Mouse (Mus musculus): ENCODE results near the gene Hspa2. TPM values are rescaled to one million over a fixed set of nuclear protein-coding genes. Genes with fewer than 3 reads are reported as not detected.

Hspa2 gene
- 6.2 and 7.6 TPM in 2 replicates for polyA plus RNA-seq (2015; fragmentation: Nextera tagmentation; extraction: Ambion mirVana)

DNA sequence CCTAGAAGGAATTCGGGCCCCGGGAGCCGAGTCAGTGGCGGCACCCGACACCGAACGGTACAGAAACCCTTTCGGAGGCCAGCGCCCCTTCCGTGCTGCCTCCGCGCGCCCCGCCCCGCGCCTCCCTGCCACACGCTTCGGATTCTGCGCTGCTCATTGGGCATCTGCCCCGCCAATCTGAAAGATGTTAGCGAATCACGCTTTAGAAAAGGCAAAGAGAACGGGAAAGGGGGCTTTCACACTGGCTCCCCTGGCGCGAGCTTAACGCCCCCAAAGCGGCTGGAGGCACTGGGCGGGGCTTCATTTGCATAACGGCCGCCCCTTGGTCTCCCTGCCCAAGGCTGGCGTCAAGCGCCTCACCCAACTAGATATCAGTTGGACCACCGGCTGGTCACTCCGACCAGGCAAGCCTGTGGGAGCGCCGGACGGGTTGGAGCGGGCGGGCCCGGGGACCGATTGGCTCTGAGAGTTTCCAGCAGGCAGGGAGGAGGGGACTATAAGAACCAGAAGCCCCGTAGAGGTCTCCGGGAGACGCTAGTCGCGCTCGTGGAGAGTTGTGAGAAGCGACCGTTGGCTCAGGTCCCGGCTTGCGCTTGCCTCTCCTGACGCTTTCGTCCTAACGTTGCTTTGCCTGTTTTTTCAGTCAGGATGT is at the start of gene Hspa2:
Gene Hspa2, plus strand, starts transcription at position 291 of the 652 bp plus-strand sequence.
- under 1% methylated on average over 53 of the region's 54 CpGs for WGBS
- Histone ChIP-seq H3K9ac (ENCODE audit: low read depth, low read length) (peak within 1 kb of the TSS; percentile 60), H3K36me3 (ENCODE audit: control insufficient read depth, insufficient read depth, low read length) (no peaks in the 10 kb centered on the region), H3K9me3 (replicated peaks; ENCODE audit: control insufficient read depth, low read length, poor library complexity, severe bottlenecking) (no peaks in the 10 kb centered on the region), H3K4me3 (ENCODE audit: low read depth, low read length) (peak within 1 kb of the TSS; percentile 50), H3K4me2 (ENCODE audit: low read length) (peak within 1 kb of the TSS; percentile 74), H3K27me3 (ENCODE audit: control insufficient read depth, insufficient read depth, low read depth, low read length) (peaks cover 27% of the 10 kb centered on the region), H3K27ac (ENCODE audit: low read length) (peak within 1 kb of the TSS; percentile 71), H3K4me1 (ENCODE audit: control insufficient read depth, insufficient read depth, low read length) (peaks cover 4% of the 10 kb centered on the region; the same call in 1 of the 2 replicates)
- peak; percentile 98 for ATAC-seq

DNA sequence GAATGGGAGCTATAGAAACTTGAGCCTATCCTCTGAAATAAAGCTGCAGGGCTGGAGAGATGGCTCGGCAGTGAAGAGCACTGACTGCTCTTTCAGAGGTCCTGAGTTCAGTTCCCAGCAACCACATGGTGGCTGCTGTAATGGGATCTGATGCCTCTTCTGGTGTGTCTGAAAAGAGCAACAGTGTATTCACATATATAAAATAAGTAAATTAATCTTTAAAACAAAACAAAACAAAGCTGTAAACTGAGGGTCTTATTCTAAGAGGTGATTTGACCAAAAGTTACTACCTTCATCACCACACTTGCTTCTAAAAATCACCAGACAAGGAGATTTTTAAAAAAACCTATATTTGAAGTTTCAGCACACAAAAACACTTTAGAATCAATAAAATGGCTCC is 43.1 kb upstream of the Hspa2 start:
- H3K9me3 ChIP-seq (replicated peaks; ENCODE audit: control insufficient read depth, low read length, poor library complexity, severe bottlenecking) = no peaks in the 10 kb centered on the region
- no peak overlapping the region for H3K27ac ChIP-seq (ENCODE audit: low read length)
- no peak for ATAC-seq
- no peak overlapping the region for H3K4me2 ChIP-seq (ENCODE audit: low read length)
- no peak overlapping the region for H3K4me3 ChIP-seq (ENCODE audit: low read depth, low read length)
- H3K9ac ChIP-seq (ENCODE audit: low read depth, low read length) = no peak overlapping the region
- H3K27me3 ChIP-seq (ENCODE audit: control insufficient read depth, insufficient read depth, low read depth, low read length) = no peaks in the 10 kb centered on the region
- 37% methylated on average over 1 of the region's 1 CpGs for WGBS
- peaks cover 2% of the 10 kb centered on the region; the same call in 1 of the 2 replicates for H3K4me1 ChIP-seq (ENCODE audit: control insufficient read depth, insufficient read depth, low read length)
- no peaks in the 10 kb centered on the region for H3K36me3 ChIP-seq (ENCODE audit: control insufficient read depth, insufficient read depth, low read length)

DNA sequence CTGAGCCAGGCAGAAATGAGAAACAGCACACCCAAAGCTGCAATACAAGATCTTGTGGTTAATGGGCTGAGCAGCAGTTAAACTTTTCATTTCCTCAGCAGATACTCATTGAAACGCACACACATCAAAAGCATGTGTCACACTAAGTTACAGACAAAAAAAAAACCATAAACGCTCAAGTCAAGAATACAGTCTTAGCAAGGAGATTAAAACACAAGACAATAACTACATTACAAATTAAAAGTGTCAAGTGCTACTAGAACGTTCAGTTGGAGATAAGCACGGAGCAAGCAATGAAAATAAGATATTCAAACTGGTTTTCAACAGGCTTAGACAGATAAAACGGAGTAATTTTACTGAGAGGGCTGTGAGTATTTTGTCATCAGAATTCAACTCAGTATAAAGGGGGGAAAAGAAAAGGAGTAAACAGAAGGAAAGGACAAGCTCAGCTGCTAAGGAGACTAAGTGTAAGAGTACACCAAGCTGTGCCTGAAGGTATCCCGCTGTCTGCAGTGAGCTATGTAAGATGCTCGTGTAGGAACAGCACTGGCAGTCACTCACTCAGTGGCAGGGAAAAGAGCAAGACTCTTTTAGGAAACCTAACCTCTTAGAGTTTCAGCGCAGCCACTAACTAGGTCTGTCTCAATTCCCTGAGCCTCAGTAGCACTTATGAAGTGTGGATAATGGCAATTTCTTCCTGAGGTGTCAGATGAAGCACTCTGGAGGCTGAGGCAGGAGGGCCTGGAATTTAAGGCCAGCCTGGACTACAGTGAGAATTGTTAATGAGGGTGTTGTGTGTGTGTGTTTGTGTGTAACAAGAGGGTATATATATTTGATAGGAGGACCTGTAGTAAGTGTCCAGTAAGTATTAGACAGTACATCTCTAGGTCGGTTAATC is 42.3 kb upstream of the Hspa2 start:
- Histone ChIP-seq H3K9ac (ENCODE audit: low read depth, low read length) (no peak overlapping the region), H3K27ac (ENCODE audit: low read length) (no peak overlapping the region), H3K36me3 (ENCODE audit: control insufficient read depth, insufficient read depth, low read length) (no peaks in the 10 kb centered on the region), H3K4me1 (ENCODE audit: control insufficient read depth, insufficient read depth, low read length) (peaks cover 2% of the 10 kb centered on the region; the same call in 1 of the 2 replicates), H3K4me3 (ENCODE audit: low read depth, low read length) (no peak overlapping the region), H3K4me2 (ENCODE audit: low read length) (no peak overlapping the region), H3K27me3 (ENCODE audit: control insufficient read depth, insufficient read depth, low read depth, low read length) (no peaks in the 10 kb centered on the region), H3K9me3 (replicated peaks; ENCODE audit: control insufficient read depth, low read length, poor library complexity, severe bottlenecking) (no peaks in the 10 kb centered on the region)
- 68% methylated on average over 9 of the region's 9 CpGs for WGBS
- ATAC-seq = no peak

DNA sequence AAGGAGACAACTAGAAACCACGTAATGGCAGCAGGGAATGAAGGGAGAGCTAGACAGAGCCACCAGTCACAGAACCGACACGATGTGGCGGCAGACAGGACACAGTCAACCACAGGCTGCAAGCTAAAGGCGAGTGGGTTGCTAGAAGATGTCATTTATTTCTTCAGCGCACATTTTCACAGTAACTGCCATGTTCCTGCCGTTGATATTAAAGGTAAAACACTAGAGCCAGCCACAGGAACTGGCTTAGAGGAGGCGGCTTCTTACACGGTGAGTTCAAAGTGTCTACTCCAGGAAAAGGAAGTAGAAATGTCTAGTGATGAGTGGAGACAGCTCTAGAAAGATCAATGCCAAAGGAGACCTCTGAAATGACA is 41.7 kb upstream of the Hspa2 start:
- Histone ChIP-seq H3K27me3 (ENCODE audit: control insufficient read depth, insufficient read depth, low read depth, low read length) (no peaks in the 10 kb centered on the region), H3K9me3 (replicated peaks; ENCODE audit: control insufficient read depth, low read length, poor library complexity, severe bottlenecking) (no peaks in the 10 kb centered on the region), H3K4me2 (ENCODE audit: low read length) (no peak overlapping the region), H3K9ac (ENCODE audit: low read depth, low read length) (no peak overlapping the region), H3K4me1 (ENCODE audit: control insufficient read depth, insufficient read depth, low read length) (peaks cover 7% of the 10 kb centered on the region), H3K27ac (ENCODE audit: low read length) (no peak overlapping the region), H3K36me3 (ENCODE audit: control insufficient read depth, insufficient read depth, low read length) (no peaks in the 10 kb centered on the region), H3K4me3 (ENCODE audit: low read depth, low read length) (no peak overlapping the region)
- 88% methylated on average over 9 of the region's 9 CpGs for WGBS
- ATAC-seq = no peak

DNA sequence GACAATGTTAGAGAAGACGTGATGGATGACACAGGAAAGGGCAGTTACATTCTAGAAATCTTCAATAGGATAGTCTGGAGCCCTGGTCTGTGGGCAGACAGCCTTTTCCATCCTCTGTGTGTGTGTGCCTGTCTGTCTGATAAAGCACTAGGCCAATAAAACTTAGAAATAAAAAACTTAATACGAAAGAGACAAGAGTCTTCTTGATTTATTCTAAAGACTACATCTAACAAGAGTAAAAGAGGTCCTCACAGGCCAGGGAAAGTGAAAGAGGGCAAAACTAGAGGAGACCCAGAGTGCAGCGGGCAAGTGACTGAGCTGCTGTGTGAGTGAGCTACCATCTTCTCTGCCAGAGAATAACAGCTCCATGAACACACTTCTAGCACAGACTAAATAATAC is 37.7 kb upstream of the Hspa2 start:
- no peaks in the 10 kb centered on the region for H3K36me3 ChIP-seq (ENCODE audit: control insufficient read depth, insufficient read depth, low read length)
- ATAC-seq = no peak
- peaks cover 19% of the 10 kb centered on the region for H3K4me1 ChIP-seq (ENCODE audit: control insufficient read depth, insufficient read depth, low read length)
- no peak overlapping the region for H3K4me3 ChIP-seq (ENCODE audit: low read depth, low read length)
- H3K9me3 ChIP-seq (replicated peaks; ENCODE audit: control insufficient read depth, low read length, poor library complexity, severe bottlenecking) = no peaks in the 10 kb centered on the region
- no peak overlapping the region for H3K27ac ChIP-seq (ENCODE audit: low read length)
- no peaks in the 10 kb centered on the region for H3K27me3 ChIP-seq (ENCODE audit: control insufficient read depth, insufficient read depth, low read depth, low read length)
- H3K4me2 ChIP-seq (ENCODE audit: low read length) = no peak overlapping the region
- H3K9ac ChIP-seq (ENCODE audit: low read depth, low read length) = no peak overlapping the region
- WGBS = 88% methylated on average over 3 of the region's 3 CpGs

DNA sequence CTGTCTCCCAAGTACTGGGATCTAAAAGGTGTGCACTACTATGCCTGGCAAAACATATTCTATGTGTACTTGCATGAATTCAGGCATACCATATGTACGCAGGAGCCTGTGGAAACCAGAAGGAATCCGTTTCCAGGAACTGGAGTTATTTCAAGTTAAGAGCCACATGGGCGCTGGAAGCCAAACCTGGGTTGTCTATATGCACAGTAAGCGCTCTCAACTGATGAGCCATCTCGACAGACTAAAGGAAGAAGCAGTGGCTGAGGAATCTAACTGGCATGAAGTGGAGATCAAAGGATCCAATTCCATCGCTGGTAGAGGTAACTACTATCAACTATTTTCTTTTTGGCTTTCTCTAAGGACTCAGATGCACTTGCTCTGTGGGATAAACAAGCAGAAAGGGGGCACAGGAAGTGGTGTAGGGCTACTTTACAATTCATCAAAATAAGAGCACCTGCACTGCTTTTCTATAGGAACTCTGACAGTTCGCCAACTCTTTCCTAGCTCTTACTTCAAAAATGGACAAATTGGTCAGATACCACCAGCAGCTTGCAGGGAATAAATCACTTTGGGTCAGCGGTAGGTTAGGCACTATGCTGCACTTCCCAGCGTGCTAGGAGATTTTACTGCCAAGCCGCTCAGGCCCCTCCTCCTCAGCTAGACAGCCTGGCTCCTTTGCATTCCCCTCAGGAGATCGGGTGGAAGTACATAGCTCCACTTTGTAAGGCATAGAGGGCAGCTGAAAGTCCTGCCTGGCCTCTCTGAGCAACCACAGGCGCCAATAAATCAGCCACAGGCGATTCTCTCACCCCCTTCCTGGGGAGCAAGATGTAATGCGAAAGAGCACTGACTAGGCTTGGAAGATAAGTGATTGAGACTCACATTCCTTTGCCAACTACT is 36.6 kb upstream of the Hspa2 start:
- Histone ChIP-seq H3K9ac (ENCODE audit: low read depth, low read length) (peak overlapping the region; percentile 96), H3K4me2 (ENCODE audit: low read length) (peak overlapping the region; percentile 72), H3K27ac (ENCODE audit: low read length) (peak overlapping the region; percentile 5; the same call in 1 of the 2 replicates), H3K27me3 (ENCODE audit: control insufficient read depth, insufficient read depth, low read depth, low read length) (no peaks in the 10 kb centered on the region), H3K4me3 (ENCODE audit: low read depth, low read length) (0 out of 2 replicates have a peak overlapping the region, but pooled peaks have one; percentile 88), H3K36me3 (ENCODE audit: control insufficient read depth, insufficient read depth, low read length) (no peaks in the 10 kb centered on the region), H3K4me1 (ENCODE audit: control insufficient read depth, insufficient read depth, low read length) (peaks cover 27% of the 10 kb centered on the region), H3K9me3 (replicated peaks; ENCODE audit: control insufficient read depth, low read length, poor library complexity, severe bottlenecking) (no peaks in the 10 kb centered on the region)
- 27% methylated on average over 14 of the region's 14 CpGs for WGBS
- no peak for ATAC-seq

DNA sequence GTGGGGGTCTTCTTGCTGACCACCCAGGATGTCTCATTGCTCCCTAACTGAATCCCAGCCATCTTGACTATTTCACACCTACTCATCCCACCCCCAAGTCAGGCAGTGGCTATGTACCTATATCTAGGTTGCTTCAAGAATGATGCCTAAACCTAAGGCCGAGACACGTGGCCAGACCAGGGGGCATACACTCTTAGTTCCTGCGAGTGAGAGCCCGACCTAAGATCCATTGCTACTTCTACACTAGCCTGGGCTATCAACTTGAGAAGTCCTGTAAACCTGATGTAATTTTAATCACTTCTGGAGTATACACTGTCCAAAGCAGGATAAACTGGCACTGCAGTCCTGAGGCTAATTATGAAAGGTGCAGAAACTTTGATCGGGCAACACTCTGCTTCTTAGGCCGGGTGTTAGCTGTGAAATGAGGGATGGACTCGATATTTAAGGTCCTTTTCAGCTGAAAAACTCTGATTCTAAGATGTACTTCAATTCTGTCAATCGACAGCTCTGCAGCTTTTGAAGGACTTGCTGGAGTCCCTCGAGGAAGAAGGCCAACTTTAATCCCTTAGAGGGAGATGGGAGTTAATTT is 35.7 kb upstream of the Hspa2 start:
- Histone ChIP-seq H3K9me3 (replicated peaks; ENCODE audit: control insufficient read depth, low read length, poor library complexity, severe bottlenecking) (no peaks in the 10 kb centered on the region), H3K4me2 (ENCODE audit: low read length) (peak overlapping the region; percentile 72), H3K9ac (ENCODE audit: low read depth, low read length) (peak overlapping the region; percentile 96), H3K27ac (ENCODE audit: low read length) (peak overlapping the region; percentile 95), H3K4me3 (ENCODE audit: low read depth, low read length) (peak overlapping the region; percentile 88), H3K36me3 (ENCODE audit: control insufficient read depth, insufficient read depth, low read length) (no peaks in the 10 kb centered on the region), H3K27me3 (ENCODE audit: control insufficient read depth, insufficient read depth, low read depth, low read length) (no peaks in the 10 kb centered on the region), H3K4me1 (ENCODE audit: control insufficient read depth, insufficient read depth, low read length) (peaks cover 30% of the 10 kb centered on the region)
- WGBS = 5% methylated on average over 9 of the region's 9 CpGs
- no peak for ATAC-seq

DNA sequence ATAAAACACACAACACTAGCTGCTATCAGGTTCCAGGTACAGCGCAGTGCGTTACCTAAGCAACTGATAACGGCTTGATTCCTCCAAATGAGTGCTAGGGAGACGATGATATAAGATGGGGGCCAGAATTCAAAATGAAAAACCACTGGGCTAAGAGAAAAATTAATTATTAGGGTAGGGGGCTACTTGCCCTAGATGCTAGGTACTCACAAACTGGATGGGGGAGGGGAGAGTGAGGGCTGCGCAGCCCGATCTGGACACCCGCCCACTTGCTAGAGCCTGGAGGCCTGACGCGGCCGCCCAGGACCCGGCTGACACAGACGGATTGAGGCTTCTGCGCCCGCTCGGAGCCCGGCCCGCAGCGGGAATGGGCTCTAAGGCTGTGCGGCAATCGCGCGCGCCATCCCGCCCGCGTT is 35.2 kb upstream of the Hspa2 start:
- under 1% methylated on average over 26 of the region's 26 CpGs for WGBS
- H3K9me3 ChIP-seq (replicated peaks; ENCODE audit: control insufficient read depth, low read length, poor library complexity, severe bottlenecking) = no peaks in the 10 kb centered on the region
- H3K27ac ChIP-seq (ENCODE audit: low read length) = peak overlapping the region; percentile 95
- peaks cover 30% of the 10 kb centered on the region for H3K4me1 ChIP-seq (ENCODE audit: control insufficient read depth, insufficient read depth, low read length)
- no peaks in the 10 kb centered on the region for H3K27me3 ChIP-seq (ENCODE audit: control insufficient read depth, insufficient read depth, low read depth, low read length)
- peak; percentile 3; the same call in 1 of the 2 replicates for ATAC-seq
- no peaks in the 10 kb centered on the region for H3K36me3 ChIP-seq (ENCODE audit: control insufficient read depth, insufficient read depth, low read length)
- peak overlapping the region; percentile 96 for H3K9ac ChIP-seq (ENCODE audit: low read depth, low read length)
- H3K4me3 ChIP-seq (ENCODE audit: low read depth, low read length) = peak overlapping the region; percentile 88
- peak overlapping the region; percentile 72 for H3K4me2 ChIP-seq (ENCODE audit: low read length)

Measured in midbrain, embryonic 16.5 days (tissue).